Mouse (Mus musculus) heart, adult 9 months (tissue): Measurements from ENCODE around the gene Myo5a.

Experiments used
- DNase-seq, 2 experiments: peaks; one replicate each; pipeline ENCODE4 v3.0.0; 2022; ENCODE audit warnings: low spot score in 2 of 2

The Myo5a gene

GRCm38 (mm10) chr9:75201506-75201905, 130.7 kb downstream of the Myo5a start:
- DNase-seq: no peak

- DNase-seq: no peak
Measured at GRCm38 (mm10) chr9:75202036-75202435, 131.2 kb downstream of the Myo5a start.

GRCm38 (mm10) chr9:75209246-75209645, 138.4 kb downstream of the Myo5a start:
- DNase-seq: no peak

- no peak for DNase-seq
Measured at GRCm38 (mm10) chr9:75210269-75210668, 139.5 kb downstream of the Myo5a start.

GRCm38 (mm10) chr9:75214743-75215413, 144.1 kb downstream of the Myo5a start:
- no peak for DNase-seq

GRCm38 (mm10) chr9:75219942-75220341, 149.1 kb downstream of the Myo5a start:
- DNase-seq: no peak

GRCm38 (mm10) chr9:75221420-75222287, 150.8 kb downstream of the Myo5a start:
- no peak for DNase-seq

GRCm38 (mm10) chr9:75231841-75232746, 161.3 kb downstream of the Myo5a start, which contains the start of gene Myo5c:
TSS of gene Myo5c (plus strand) at chr9:75232020.
- peak; percentile 42 to 49 for DNase-seq

GRCm38 (mm10) chr9:75232860-75233259, 162.0 kb downstream of the Myo5a start:
- DNase-seq: no peak

- no peak for DNase-seq
Measured at GRCm38 (mm10) chr9:75234271-75234741, 163.5 kb downstream of the Myo5a start.

- no peak for DNase-seq
Measured at GRCm38 (mm10) chr9:75234983-75235627, 164.3 kb downstream of the Myo5a start.

GRCm38 (mm10) chr9:75235696-75236095, 164.9 kb downstream of the Myo5a start:
- no peak for DNase-seq

GRCm38 (mm10) chr9:75236416-75237308, 165.8 kb downstream of the Myo5a start:
- DNase-seq: no peak

- DNase-seq: no peak
Measured at GRCm38 (mm10) chr9:75238179-75238578, 167.4 kb downstream of the Myo5a start.

- DNase-seq: no peak
Measured at GRCm38 (mm10) chr9:75243052-75243451, 172.2 kb downstream of the Myo5a start.

- DNase-seq: no peak
Measured at GRCm38 (mm10) chr9:75243730-75244406, 173.1 kb downstream of the Myo5a start.

- no peak for DNase-seq
Measured at GRCm38 (mm10) chr9:75244527-75244926, 173.7 kb downstream of the Myo5a start.

GRCm38 (mm10) chr9:75246080-75246930, 175.5 kb downstream of the Myo5a start:
- DNase-seq: no peak

- no peak for DNase-seq
Measured at GRCm38 (mm10) chr9:75247870-75248269, 177.1 kb downstream of the Myo5a start.
